Mouse (Mus musculus) limb, embryonic 11.5 days (tissue): ENCODE measurements at regions not wholly inside any gene's neighbourhood (a gene's known extent, or its start where the extent isn't known, plus 50 kb on each side); places are given as distances from the start of the nearest gene placed in this dataset.

Experiments
- ATAC-seq: fragments of 200-750 bp; cut with Nextera tagmentation; 2 replicates; pipeline ENCODE4 v1.8.0; 2017; ENCODE audit warnings: low read depth; ENCODE audit not compliant: insufficient number of reproducible peaks, low FRiP score, low TSS enrichment
- DNase-seq: peaks from one replicate; pipeline ENCODE4 v3.0.0-alpha.2; 2015; ENCODE audit warnings: low spot score
- H3K27ac ChIP-seq: fragments of 300-500 bp; sonication (generic); replicated peaks from 2 replicates; pipeline ENCODE4 v1.5.1; 2014; ENCODE audit warnings: low read depth, mild to moderate bottlenecking, low read length
- H3K27me3 ChIP-seq: fragments of 300-500 bp; sonication (generic); 2 replicates; pipeline ENCODE4 v1.6.1; 2014; ENCODE audit warnings: mild to moderate bottlenecking, low read length, mixed read lengths; ENCODE audit not compliant: control insufficient read depth, insufficient read depth
- H3K36me3 ChIP-seq: fragments of 300-500 bp; sonication (generic); 2 replicates; pipeline ENCODE4 v1.6.1; 2014; ENCODE audit warnings: mild to moderate bottlenecking, low read length, moderate library complexity, mixed read lengths; ENCODE audit not compliant: control insufficient read depth, insufficient read depth
- H3K4me1 ChIP-seq: fragments of 300-500 bp; sonication (generic); 2 replicates; pipeline ENCODE4 v1.6.1; 2014; ENCODE audit warnings: low read length, mixed read lengths; ENCODE audit not compliant: control insufficient read depth, insufficient read depth
- H3K4me2 ChIP-seq: fragments of 300-500 bp; sonication (generic); 2 replicates; pipeline ENCODE4 v1.6.1; 2014; ENCODE audit warnings: low read depth, mild to moderate bottlenecking, moderate library complexity; ENCODE audit not compliant: severe bottlenecking
- H3K4me3 ChIP-seq: fragments of 300-500 bp; sonication (generic); 2 replicates; pipeline ENCODE4 v1.5.1; 2014; ENCODE audit warnings: low read depth, low read length
- H3K9ac ChIP-seq: fragments of 300-500 bp; sonication (generic); 2 replicates; pipeline ENCODE4 v1.6.1; 2014; ENCODE audit warnings: mild to moderate bottlenecking, low read length
- H3K9me3 ChIP-seq: fragments of 300-500 bp; sonication (generic); 2 replicates; pipeline ENCODE4 v1.6.1; 2016; ENCODE audit warnings: low read length; ENCODE audit not compliant: control insufficient read depth
- WGBS: fragments of 180-500 bp; shearing (Covaris S2); extraction: QIAGEN DNeasy Blood & Tissue Kit; methylation state at CpG from one replicate; pipeline ENCODE4 v1.1.7; 2014; 5-methylcytosine and 5-hydroxymethylcytosine counted together

GRCm38 (mm10) chr13:47557196-47557974 is 434.9 kb downstream of the Rnf144b start:
- H3K4me2 ChIP-seq, result no peak overlapping the region
- no peaks in the 10 kb centered on the region for H3K9me3 ChIP-seq
- no peak overlapping the region for H3K9ac ChIP-seq
- H3K4me1 ChIP-seq, result no peaks in the 10 kb centered on the region
- no peak for ATAC-seq
- H3K27ac ChIP-seq, result no peak overlapping the region
- no peaks in the 10 kb centered on the region for H3K27me3 ChIP-seq
- WGBS, result 92% methylated on average over 7 of the region's 7 CpGs
- H3K36me3 ChIP-seq, result no peaks in the 10 kb centered on the region
- H3K4me3 ChIP-seq, result no peak overlapping the region
- DNase-seq, result no peak

GRCm38 (mm10) chr13:47562836-47563235 is 440.4 kb downstream of the Rnf144b start:
- Histone ChIP-seq H3K4me3 (no peak overlapping the region), H3K27ac (no peak overlapping the region), H3K4me1 (no peaks in the 10 kb centered on the region), H3K36me3 (no peaks in the 10 kb centered on the region), H3K9me3 (no peaks in the 10 kb centered on the region), H3K27me3 (no peaks in the 10 kb centered on the region), H3K4me2 (no peak overlapping the region), H3K9ac (no peak overlapping the region)
- no peak for DNase-seq
- WGBS, result 27% methylated on average over 8 of the region's 8 CpGs
- ATAC-seq, result no peak

- Histone ChIP-seq H3K4me3 (no peak overlapping the region), H3K9ac (no peak overlapping the region), H3K27ac (no peak overlapping the region), H3K36me3 (no peaks in the 10 kb centered on the region), H3K4me1 (no peaks in the 10 kb centered on the region), H3K9me3 (no peaks in the 10 kb centered on the region), H3K4me2 (no peak overlapping the region), H3K27me3 (no peaks in the 10 kb centered on the region)
- DNase-seq, result peak; percentile 34
- WGBS, result 70% methylated on average over 3 of the region's 3 CpGs
- no peak for ATAC-seq
Observed at GRCm38 (mm10) chr13:47576516-47576915, 454.1 kb downstream of the Rnf144b start.

- H3K4me3 ChIP-seq, result no peak overlapping the region
- no peak overlapping the region for H3K4me2 ChIP-seq
- no peaks in the 10 kb centered on the region for H3K9me3 ChIP-seq
- 87% methylated on average over 5 of the region's 5 CpGs for WGBS
- H3K36me3 ChIP-seq, result no peaks in the 10 kb centered on the region
- no peaks in the 10 kb centered on the region for H3K27me3 ChIP-seq
- no peak for DNase-seq
- H3K9ac ChIP-seq, result no peak overlapping the region
- no peak overlapping the region for H3K27ac ChIP-seq
- H3K4me1 ChIP-seq, result no peaks in the 10 kb centered on the region
- no peak for ATAC-seq
Observed at GRCm38 (mm10) chr13:47580144-47580543, 457.7 kb downstream of the Rnf144b start.

GRCm38 (mm10) chr13:47585158-47585557 is 462.7 kb downstream of the Rnf144b start:
- ATAC-seq (no peak), DNase-seq (no peak)
- Histone ChIP-seq H3K36me3 (no peaks in the 10 kb centered on the region), H3K27me3 (no peaks in the 10 kb centered on the region), H3K4me1 (no peaks in the 10 kb centered on the region), H3K4me3 (no peak overlapping the region), H3K9me3 (no peaks in the 10 kb centered on the region), H3K9ac (no peak overlapping the region), H3K4me2 (no peak overlapping the region), H3K27ac (no peak overlapping the region)
- 81% methylated on average over 1 of the region's 1 CpGs for WGBS

GRCm38 (mm10) chr13:47602646-47603045 is 480.2 kb downstream of the Rnf144b start:
- H3K9me3 ChIP-seq, result no peaks in the 10 kb centered on the region
- no peak overlapping the region for H3K9ac ChIP-seq
- no peaks in the 10 kb centered on the region for H3K4me1 ChIP-seq
- no peak overlapping the region for H3K4me3 ChIP-seq
- DNase-seq (no peak), ATAC-seq (no peak)
- H3K27ac ChIP-seq, result no peak overlapping the region
- H3K4me2 ChIP-seq, result no peak overlapping the region
- WGBS, result 71% methylated on average over 1 of the region's 1 CpGs
- H3K36me3 ChIP-seq, result no peaks in the 10 kb centered on the region
- no peaks in the 10 kb centered on the region for H3K27me3 ChIP-seq

GRCm38 (mm10) chr13:47611439-47611838 is 489.0 kb downstream of the Rnf144b start:
- no peaks in the 10 kb centered on the region for H3K27me3 ChIP-seq
- DNase-seq (no peak), ATAC-seq (no peak)
- no peak overlapping the region for H3K27ac ChIP-seq
- H3K4me1 ChIP-seq, result no peaks in the 10 kb centered on the region
- H3K9ac ChIP-seq, result no peak overlapping the region
- H3K36me3 ChIP-seq, result no peaks in the 10 kb centered on the region
- no peak overlapping the region for H3K4me2 ChIP-seq
- no peaks in the 10 kb centered on the region for H3K9me3 ChIP-seq
- 79% methylated on average over 4 of the region's 4 CpGs for WGBS
- H3K4me3 ChIP-seq, result no peak overlapping the region

GRCm38 (mm10) chr13:47636511-47637103 is 514.2 kb downstream of the Rnf144b start:
- no peak for DNase-seq

More at GRCm38 (mm10) chr13:47636511-47637103, 514.2 kb downstream of the Rnf144b start:
- Histone ChIP-seq H3K9ac (no peak overlapping the region), H3K4me2 (no peak overlapping the region), H3K9me3 (no peaks in the 10 kb centered on the region), H3K27me3 (no peaks in the 10 kb centered on the region), H3K4me1 (0 out of 2 replicates have a peak, but pooled peaks cover 3% of the 10 kb centered on the region), H3K27ac (no peak overlapping the region), H3K4me3 (no peak overlapping the region), H3K36me3 (no peaks in the 10 kb centered on the region)
- no peak for ATAC-seq
- WGBS, result 59% methylated on average over 8 of the region's 8 CpGs
